Mouse (Mus musculus) erythroblast, adult 5-6 weeks (primary cell): Measurements from ENCODE around the gene Sgsm2. TPM values are rescaled to one million over a fixed set of nuclear protein-coding genes. Genes with fewer than 3 reads are reported as not detected.

Source experiments
- ATAC-seq: replicated peaks from 2 replicates; pipeline ENCODE4 v1.8.0; 2016; ENCODE audit warnings: moderate number of reproducible peaks, mild to moderate bottlenecking, moderate TSS enrichment, inconsistent platforms; ENCODE audit not compliant: poor library complexity, low FRiP score, severe bottlenecking
- total RNA-seq, 2 experiments: library from RNA; stranded (forward) in 1 of 2; stranded (reverse) in 1 of 2; fragments of 150-400 nt in 1 of 2; fragments of 200-764, 138-1000 nt in 1 of 2; gene quantifications; 2 replicates each; pipeline versions ENCODE4 v1.2.3 to v1.2.4; 2015 to 2017; ENCODE audit warnings: low replicate concordance in 2 of 2

Gene Sgsm2
- total RNA-seq, 2 experiments from 2014 or later: 0.43 to 0.96 TPM

- no peak for ATAC-seq
Measured at GRCm38 (mm10) chr11:74843435-74843714, 53.5 kb downstream of the Sgsm2 start.

DNA sequence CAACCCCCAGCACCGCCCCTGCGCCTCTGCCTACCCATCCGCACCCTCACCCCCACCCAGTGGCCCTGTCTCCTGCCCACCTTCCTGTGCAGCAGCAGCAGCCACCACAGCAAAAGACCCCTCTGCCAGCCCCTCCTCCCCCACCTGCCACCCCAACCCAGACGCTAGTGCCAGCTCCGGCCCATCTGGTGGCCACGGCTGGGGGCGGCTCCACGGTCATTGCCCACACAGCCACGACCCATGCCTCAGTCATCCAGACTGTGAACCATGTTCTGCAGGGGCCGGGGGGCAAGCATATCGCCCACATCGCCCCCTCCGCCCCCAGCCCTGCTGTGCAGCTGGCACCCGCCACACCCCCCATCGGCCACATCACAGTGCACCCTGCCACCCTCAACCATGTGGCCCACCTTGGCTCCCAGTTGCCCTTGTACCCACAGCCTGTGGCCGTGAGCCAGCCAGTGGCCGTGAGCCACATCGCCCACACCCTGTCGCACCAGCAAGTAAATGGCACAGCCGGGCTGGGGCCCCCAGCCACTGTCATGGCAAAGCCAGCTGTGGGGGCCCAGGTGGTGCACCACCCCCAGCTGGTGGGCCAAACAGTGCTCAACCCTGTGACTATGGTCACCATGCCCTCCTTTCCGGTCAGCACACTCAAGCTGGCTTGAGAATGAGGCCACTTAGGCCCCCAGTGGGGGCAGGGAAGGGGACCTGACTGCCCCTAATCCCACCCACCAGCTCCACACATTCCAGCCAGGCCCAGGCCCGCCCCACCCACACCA, 54.0 kb downstream of the Sgsm2 start:
- no peak for ATAC-seq

- no peak for ATAC-seq
Measured at GRCm38 (mm10) chr11:74842045-74842444, 54.8 kb downstream of the Sgsm2 start.

- ATAC-seq: no peak
Measured at GRCm38 (mm10) chr11:74841366-74841765, 55.5 kb downstream of the Sgsm2 start.

GRCm38 (mm10) chr11:74840739-74841138, 56.1 kb downstream of the Sgsm2 start:
- ATAC-seq: no peak

DNA sequence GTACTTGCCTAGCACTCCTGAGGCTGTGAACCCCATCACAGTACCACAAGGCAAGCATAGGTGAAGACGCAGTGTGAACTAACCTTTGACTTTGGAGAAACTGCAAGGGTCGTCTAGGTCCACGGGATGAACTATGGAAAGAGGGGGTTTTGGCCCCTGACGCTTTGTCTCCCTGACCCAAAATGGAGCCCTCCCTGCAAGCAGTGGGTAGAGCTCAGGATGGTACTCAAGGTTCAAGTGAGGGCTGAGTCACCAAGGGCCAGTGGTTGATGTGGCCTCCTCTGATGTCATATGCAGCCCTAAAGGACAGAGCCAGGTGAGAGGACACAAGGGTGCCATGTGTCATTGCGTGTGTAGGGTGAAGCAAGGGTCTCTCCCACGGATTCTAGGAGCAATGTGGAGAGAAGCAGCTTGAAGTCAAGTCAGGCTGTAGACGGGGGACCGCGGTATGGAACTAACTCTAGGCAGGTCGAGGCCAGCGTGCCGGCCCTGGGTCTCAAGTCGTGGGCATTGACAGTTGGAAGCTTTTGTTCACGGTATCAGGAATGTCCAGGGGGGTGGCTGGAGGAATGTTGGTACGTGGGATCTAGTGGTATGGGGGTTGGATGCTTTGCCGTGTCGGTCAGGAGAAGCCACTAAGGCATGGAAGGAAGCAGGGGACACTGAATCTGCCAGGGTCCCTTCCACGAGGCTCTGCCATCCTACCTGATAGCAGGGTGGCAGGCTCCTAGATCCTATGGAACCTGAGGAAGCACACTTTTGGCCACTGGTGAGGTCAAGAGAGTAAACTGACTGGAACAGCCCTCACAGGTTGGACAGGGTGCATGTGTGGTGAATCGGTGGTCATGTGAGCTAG, 56.8 kb downstream of the Sgsm2 start:
- no peak for ATAC-seq

- peak; percentile 38; the same call in 1 of the 2 replicates for ATAC-seq
Measured at GRCm38 (mm10) chr11:74838971-74839370, 57.9 kb downstream of the Sgsm2 start.

- peak; percentile 70 for ATAC-seq
Measured at GRCm38 (mm10) chr11:74838441-74838840, 58.4 kb downstream of the Sgsm2 start.

- peak; percentile 71 for ATAC-seq
Measured at GRCm38 (mm10) chr11:74837694-74838431, 59.0 kb downstream of the Sgsm2 start.

GRCm38 (mm10) chr11:74837056-74837693, 59.7 kb downstream of the Sgsm2 start:
- ATAC-seq: peak; percentile 9

DNA sequence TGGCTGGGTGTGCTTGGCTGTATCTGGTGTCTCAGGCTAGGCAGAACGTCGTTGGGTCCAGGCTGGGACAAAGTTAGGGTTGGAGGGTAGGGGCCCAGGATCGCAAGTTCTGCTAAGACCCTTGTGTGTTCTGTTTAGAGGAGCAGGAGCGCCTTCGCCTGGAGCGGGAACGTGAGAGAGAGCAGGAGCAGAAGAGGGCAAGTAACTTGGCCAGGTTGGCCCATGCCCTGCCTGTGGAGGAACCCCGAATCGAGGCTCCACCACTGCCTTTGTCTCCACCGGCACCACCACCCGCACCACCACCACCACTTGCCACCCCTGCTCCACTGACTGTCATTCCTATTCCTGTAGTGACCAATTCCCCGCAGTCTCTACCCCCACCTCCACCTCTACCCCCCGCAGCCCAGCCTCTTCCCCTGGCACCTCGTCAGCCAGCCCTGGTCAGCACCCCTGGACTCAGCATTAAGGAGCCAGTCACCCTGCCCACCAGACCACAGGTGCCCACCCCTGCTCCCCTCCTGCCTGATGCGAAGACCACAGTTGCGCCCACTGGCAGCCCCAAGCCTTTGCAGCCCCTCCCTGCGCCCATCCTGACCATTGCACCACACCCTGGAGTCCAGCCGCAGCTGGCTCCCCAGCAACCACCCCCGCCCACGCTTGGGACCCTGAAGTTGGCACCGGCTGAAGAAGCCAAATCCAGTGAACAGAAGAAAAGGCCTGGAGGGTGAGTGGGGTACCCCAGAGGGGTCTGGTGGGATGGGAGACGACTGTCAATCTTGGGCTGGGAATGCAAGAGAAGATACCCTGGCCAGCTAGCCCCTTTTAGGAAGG, 60.4 kb downstream of the Sgsm2 start:
- ATAC-seq: no peak

DNA sequence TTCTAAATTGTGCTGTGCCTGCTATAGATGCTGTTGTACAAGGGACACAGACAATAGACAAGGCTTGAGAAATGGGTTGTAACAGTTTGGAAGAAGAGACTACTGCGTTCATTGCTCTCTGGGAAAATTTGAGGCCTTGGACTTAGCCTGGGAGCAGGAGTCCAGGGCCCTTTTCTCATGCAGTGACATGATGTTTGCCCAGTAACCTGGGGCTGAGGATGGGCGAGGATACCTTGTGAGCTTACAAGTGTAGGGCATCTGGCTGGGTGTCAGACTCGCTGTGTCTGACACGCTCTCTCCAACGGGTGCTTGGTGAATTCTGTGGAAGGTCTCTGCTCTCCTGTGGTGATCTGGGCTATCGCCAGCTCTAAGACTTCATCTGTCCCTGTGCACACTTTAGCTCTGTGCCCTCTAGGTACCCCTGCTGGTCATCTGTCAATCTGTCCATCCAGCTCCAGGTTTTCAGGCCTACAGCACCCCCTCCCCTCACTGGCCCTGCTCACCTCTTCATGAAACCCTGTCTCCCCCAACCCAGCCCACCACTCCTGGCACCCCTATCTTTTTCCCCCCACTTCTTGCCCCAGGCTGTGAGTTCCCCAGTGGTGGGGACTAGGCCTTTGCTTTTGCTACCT, 61.2 kb downstream of the Sgsm2 start:
- ATAC-seq: no peak

- no peak for ATAC-seq
Measured at GRCm38 (mm10) chr11:74834650-74835277, 62.1 kb downstream of the Sgsm2 start.

DNA sequence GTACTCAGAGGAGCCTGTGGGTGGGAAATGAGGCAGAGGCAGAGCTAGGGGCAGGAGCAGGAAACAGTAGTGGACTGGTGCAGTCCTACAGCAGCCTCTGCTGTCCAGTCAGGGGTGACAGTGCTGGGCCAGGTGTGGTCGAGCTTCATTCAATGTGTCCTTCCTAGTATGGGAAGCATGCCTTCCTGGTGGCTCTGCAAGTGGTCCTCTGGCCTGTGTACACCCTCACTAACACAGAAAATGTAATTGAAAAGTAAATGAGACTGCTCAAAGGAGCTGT, 62.6 kb downstream of the Sgsm2 start:
- no peak for ATAC-seq

- no peak for ATAC-seq
Measured at GRCm38 (mm10) chr11:74833536-74834358, 63.1 kb downstream of the Sgsm2 start.

DNA sequence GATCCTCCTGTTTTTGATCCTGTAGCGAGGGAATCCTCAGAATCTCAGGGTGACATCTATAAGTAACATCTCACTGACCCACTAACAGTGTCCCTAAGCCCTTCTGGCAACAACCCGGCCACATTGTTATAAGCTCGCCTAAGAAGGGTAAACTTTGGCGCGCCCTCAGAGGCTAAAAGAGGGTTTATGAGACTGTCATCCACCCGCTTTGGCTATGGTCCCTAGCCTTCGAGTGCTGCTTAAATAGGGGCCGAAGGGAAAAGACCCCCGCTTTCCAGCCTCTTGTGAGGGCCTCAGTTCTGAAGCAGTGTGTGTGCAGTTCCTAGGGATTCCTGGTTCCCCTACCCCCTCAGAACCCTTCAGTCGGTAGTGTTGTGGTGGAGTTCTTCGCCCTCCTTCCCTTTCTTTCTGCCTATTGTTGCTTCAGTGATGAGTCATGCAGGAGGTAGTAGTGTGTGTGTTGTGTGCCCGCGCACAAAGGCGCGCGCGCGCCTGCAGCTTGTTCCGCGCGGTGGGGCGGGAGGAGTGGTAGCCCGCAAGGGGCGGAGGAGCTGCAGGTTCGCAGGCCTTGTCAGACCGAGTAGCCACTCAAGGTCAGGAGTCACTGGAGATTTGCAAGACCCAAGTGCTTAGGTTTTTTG, 64.2 kb downstream of the Sgsm2 start:
- no peak for ATAC-seq
